ENCODE assay signal across 9 mouse cellular contexts in genomic region chr1:75393139-75393538, GRCm38 (mm10). TPM values are rescaled to one million over a fixed set of nuclear protein-coding genes. Genes with fewer than 3 reads are reported as not detected.
A peak's percentile ranks its signal among the peaks of the same experiment; 100 is the strongest.
DNase-seq lines count a peak whose midpoint lies in the region; ATAC-seq and TF ChIP-seq lines count a peak whose summit lies in the region.
"Had no signal": no experiment of that assay in that cellular context is flagged by ENCODE, and none has a peak within 500 bp of the region (broad histone marks: within the 10 kb centered on the region; RNA-seq: fewer than 3 reads in every experiment).

No protein-coding gene starts in this region.

- peak; percentile 71 for DNase-seq in right cerebral cortex, adult 18-20 months
- no peak for DNase-seq in right cerebral cortex, postnatal 36 days (ENCODE audit: low spot score in 2 of 2)
- peak; percentile 92 for DNase-seq in heart, postnatal 4 days
- DNase-seq in ovary, postnatal 10 days (ENCODE audit: low spot score): no peak
- no peak for DNase-seq in adrenal gland, postnatal 10 days

- peaks cover 22% of the 10 kb centered on the region for H3K4me1 ChIP-seq in forebrain, embryonic 16.5 days (replicated peaks; ENCODE audit: control insufficient read depth, insufficient read depth, low read length)
- H3K4me1 ChIP-seq in small intestine, adult 2 months (ENCODE audit: control insufficient read depth, insufficient read depth, insufficient read length, low read length): no peaks in the 10 kb centered on the region
- H3K4me1 ChIP-seq in kidney, embryonic 16.5 days (ENCODE audit: insufficient read depth, low read length): peaks cover 7% of the 10 kb centered on the region

- no peaks in the 10 kb centered on the region for H3K36me3 ChIP-seq in forebrain, embryonic 16.5 days (ENCODE audit: control insufficient read depth, insufficient read depth)
- no peaks in the 10 kb centered on the region for H3K36me3 ChIP-seq in small intestine, adult 2 months (ENCODE audit: control insufficient read depth, insufficient read depth, low read length)
- H3K36me3 ChIP-seq in kidney, embryonic 16.5 days (ENCODE audit: insufficient read depth, low read length): peaks cover 8% of the 10 kb centered on the region; the same call in 1 of the 2 replicates

- no peak overlapping the region for H3K4me2 ChIP-seq in forebrain, embryonic 16.5 days (ENCODE audit: low read length)
- H3K4me2 ChIP-seq in kidney, embryonic 16.5 days (replicated peaks; ENCODE audit: low read depth, low read length): no peak overlapping the region
- H3K4me2 ChIP-seq: hindbrain, embryonic 15.5 days had no signal

- H3K9me3 ChIP-seq in forebrain, embryonic 16.5 days (ENCODE audit: control insufficient read depth, low read length): no peaks in the 10 kb centered on the region
- H3K9me3 ChIP-seq in kidney, embryonic 16.5 days (ENCODE audit: low read length): no peaks in the 10 kb centered on the region
- H3K9me3 ChIP-seq: hindbrain, embryonic 15.5 days had no signal

- TF ChIP-seq POLR2A in small intestine, adult 2 months (IDR thresholded peaks at IDR 0.05; ENCODE audit: low read depth, low read length): no peak

- WGBS in forebrain, embryonic 16.5 days: 33% methylated on average over 9 of the region's 9 CpGs
- 50% methylated on average over 9 of the region's 9 CpGs for WGBS in small intestine, adult 2 months
- 63% methylated on average over 9 of the region's 9 CpGs for WGBS in kidney, embryonic 16.5 days

- peaks cover 17% of the 10 kb centered on the region for H3K27me3 ChIP-seq in forebrain, embryonic 16.5 days (replicated peaks; ENCODE audit: control insufficient read depth, insufficient read depth, low read length)
- peaks cover 7% of the 10 kb centered on the region for H3K27me3 ChIP-seq in small intestine, adult 2 months (ENCODE audit: control insufficient read depth, insufficient read depth, low read length)
- peaks cover 14% of the 10 kb centered on the region for H3K27me3 ChIP-seq in kidney, embryonic 16.5 days (ENCODE audit: insufficient read depth, low read length)

- ATAC-seq in forebrain, embryonic 16.5 days: peak; percentile 39
- ATAC-seq in kidney, embryonic 16.5 days (ENCODE audit: low FRiP score, low TSS enrichment): no peak

- peak overlapping the region; percentile 34; the same call in 1 of the 2 replicates for H3K27ac ChIP-seq in forebrain, embryonic 16.5 days (ENCODE audit: low read length)
- peak overlapping the region; percentile 53 for H3K27ac ChIP-seq in small intestine, adult 2 months (ENCODE audit: insufficient read depth, low read depth, low read length)
- H3K27ac ChIP-seq in kidney, embryonic 16.5 days (ENCODE audit: low read length): no peak overlapping the region
- H3K27ac ChIP-seq: hindbrain, embryonic 15.5 days had no signal

- no peak overlapping the region for H3K4me3 ChIP-seq in forebrain, embryonic 16.5 days (replicated peaks; ENCODE audit: low read length)
- H3K4me3 ChIP-seq in small intestine, adult 2 months (ENCODE audit: low read depth, low read length): no peak overlapping the region
- no peak overlapping the region for H3K4me3 ChIP-seq in kidney, embryonic 16.5 days (ENCODE audit: low read length)
- H3K4me3 ChIP-seq: hindbrain, embryonic 15.5 days had no signal

- H3K9ac ChIP-seq in forebrain, embryonic 16.5 days (replicated peaks; ENCODE audit: low read depth, low read length): no peak overlapping the region
- no peak overlapping the region for H3K9ac ChIP-seq in kidney, embryonic 16.5 days (replicated peaks; ENCODE audit: low read length)
- H3K9ac ChIP-seq: hindbrain, embryonic 15.5 days had no signal

- no peak for TF ChIP-seq CTCF in small intestine, adult 2 months (IDR thresholded peaks at IDR 0.05; ENCODE audit: extremely low read depth, insufficient read length, insufficient replicate concordance, low read depth, low read length)

RNA-seq across cellular contexts. Expression of gene Speg, which starts 18.0 kb away (rescaled TPM):
- polyA plus RNA-seq in forebrain, embryonic 16.5 days (2015; fragmentation: Nextera tagmentation; extraction: Ambion mirVana): 10.7 and 12.9 TPM in 2 replicates
- 100 to 1,000 TPM; 121 to 123 TPM for total RNA-seq in heart, postnatal 4 days (2021)
- 21.5 and 23.2 TPM in 2 replicates for polyA plus RNA-seq in small intestine, adult 2 months (2012; rRNA removed)
- 61.4 and 61.5 TPM in 2 replicates for polyA plus RNA-seq in kidney, embryonic 16.5 days (2015; fragmentation: Nextera tagmentation; extraction: Ambion mirVana)
- total RNA-seq in adrenal gland, postnatal 10 days (2021): 10 to 100 TPM; 12.8 to 30.6 TPM

RNA-seq across cellular contexts. Expression of gene Des, which starts 33.0 kb away (rescaled TPM):
- 1.2 and 1.5 TPM in 2 replicates for polyA plus RNA-seq in forebrain, embryonic 16.5 days (2015; fragmentation: Nextera tagmentation; extraction: Ambion mirVana)
- total RNA-seq in heart, postnatal 4 days (2021): 100 to 1,000 TPM; 742 to 747 TPM
- polyA plus RNA-seq in small intestine, adult 2 months (2012; rRNA removed): 152 and 216 TPM in 2 replicates
- polyA plus RNA-seq in kidney, embryonic 16.5 days (2015; fragmentation: Nextera tagmentation; extraction: Ambion mirVana): 41.6 and 53.6 TPM in 2 replicates
- 100 to 1,000 TPM in 1 of 2 experiments, 10 to 100 TPM in 1; 62.7 to 208 TPM for total RNA-seq in adrenal gland, postnatal 10 days (2021)

RNA-seq across cellular contexts. Expression of gene Gmppa, which starts 42.6 kb away (rescaled TPM):
- polyA plus RNA-seq in forebrain, embryonic 16.5 days (2015; fragmentation: Nextera tagmentation; extraction: Ambion mirVana): 86.4 and 93.1 TPM in 2 replicates
- total RNA-seq in heart, postnatal 4 days (2021): 10 to 100 TPM; 41.1 to 41.4 TPM
- polyA plus RNA-seq in small intestine, adult 2 months (2012; rRNA removed): 121 and 187 TPM in 2 replicates
- 91.4 and 91.6 TPM in 2 replicates for polyA plus RNA-seq in kidney, embryonic 16.5 days (2015; fragmentation: Nextera tagmentation; extraction: Ambion mirVana)
- total RNA-seq in adrenal gland, postnatal 10 days (2021): 10 to 100 TPM; 58.6 to 61.8 TPM

RNA-seq across cellular contexts. Expression of gene Asic4, which starts 57.1 kb away (rescaled TPM):
- polyA plus RNA-seq in forebrain, embryonic 16.5 days (2015; fragmentation: Nextera tagmentation; extraction: Ambion mirVana): 4.0 and 7.2 TPM in 2 replicates
- not detected for total RNA-seq in heart, postnatal 4 days (2021)
- 0.05 TPM in 1 of 2 replicates, not detected in the other for polyA plus RNA-seq in small intestine, adult 2 months (2012; rRNA removed)
- polyA plus RNA-seq in kidney, embryonic 16.5 days (2015; fragmentation: Nextera tagmentation; extraction: Ambion mirVana): 1.00 and 1.5 TPM in 2 replicates
- 1 to 10 TPM; 2.5 to 3.3 TPM for total RNA-seq in adrenal gland, postnatal 10 days (2021)

Comparison
In these comparisons a context has a peak if more than half of its experiments do, and no peak if none do; other contexts are left out.
1. DNase-seq: peak in right cerebral cortex, adult 18-20 months (single experiment) and heart, postnatal 4 days (single experiment); none in right cerebral cortex, postnatal 36 days (0 of 2), ovary, postnatal 10 days (single experiment) and adrenal gland, postnatal 10 days (single experiment).
2. RNA of gene Des, which starts 33.0 kb away (polyA plus RNA-seq): 152 to 216 TPM in small intestine, adult 2 months and 41.6 to 53.6 TPM in kidney, embryonic 16.5 days; 1.2 to 1.5 TPM in forebrain, embryonic 16.5 days; every median in the first group is over 10 times any median in the second.